Mouse (Mus musculus) ES-CJ7 (cell line): ENCODE data around the gene Asb16.

Source experiments
- DNase-seq: peaks from one replicate; pipeline ENCODE4 v3.0.0; 2011; ENCODE audit warnings: low read depth, low spot score

Asb16 gene

GRCm38 (mm10) chr11:102309821-102310617 lies 41.5 kb downstream of the Asb16 start:
- DNase-seq, result no peak

DNA sequence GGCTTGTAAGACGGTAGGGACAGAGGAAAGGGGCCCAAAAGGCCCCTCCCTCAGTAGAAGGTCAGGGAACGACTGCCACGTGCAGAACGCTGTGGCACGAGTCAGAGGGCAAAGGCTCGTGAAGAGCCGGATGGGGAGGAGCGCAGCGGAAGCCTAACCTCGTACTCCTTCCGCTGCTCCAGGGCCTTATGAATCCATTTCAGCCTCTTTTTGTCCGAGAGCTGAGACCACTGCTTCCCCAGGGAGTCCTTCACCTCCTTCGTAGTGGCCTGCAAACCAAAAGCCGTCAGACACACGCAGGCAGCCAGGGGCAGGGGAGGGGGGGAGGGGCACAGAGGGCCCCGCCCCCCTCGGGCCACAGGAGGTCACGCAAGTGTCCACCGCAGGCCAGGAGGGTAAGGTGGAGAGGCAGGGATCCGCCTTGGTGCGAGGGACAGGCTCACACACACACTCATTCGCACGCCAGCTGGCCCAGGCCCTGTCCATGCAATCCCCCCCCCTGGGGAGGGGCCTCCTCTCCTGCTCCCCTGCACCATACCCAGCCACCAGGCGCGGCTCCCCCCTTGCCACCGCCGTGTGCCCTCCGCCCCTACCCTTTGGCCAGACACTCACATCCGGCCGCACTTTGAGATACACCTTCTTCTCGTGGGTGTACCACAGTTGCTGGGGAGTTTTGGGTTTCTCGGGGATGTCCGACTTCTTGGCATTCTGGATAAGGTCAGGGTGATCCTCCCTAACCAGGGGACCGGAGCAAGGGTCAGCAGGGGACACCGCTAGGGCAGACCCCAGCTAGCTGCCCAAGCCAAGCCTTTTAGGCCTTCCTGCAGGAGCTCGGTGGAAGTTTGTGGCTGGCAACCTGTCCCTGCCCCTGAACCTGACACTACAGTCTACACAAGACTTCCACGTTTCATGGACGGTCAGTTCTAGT lies 42.5 kb downstream of the Asb16 start:
- DNase-seq, result no peak

DNA sequence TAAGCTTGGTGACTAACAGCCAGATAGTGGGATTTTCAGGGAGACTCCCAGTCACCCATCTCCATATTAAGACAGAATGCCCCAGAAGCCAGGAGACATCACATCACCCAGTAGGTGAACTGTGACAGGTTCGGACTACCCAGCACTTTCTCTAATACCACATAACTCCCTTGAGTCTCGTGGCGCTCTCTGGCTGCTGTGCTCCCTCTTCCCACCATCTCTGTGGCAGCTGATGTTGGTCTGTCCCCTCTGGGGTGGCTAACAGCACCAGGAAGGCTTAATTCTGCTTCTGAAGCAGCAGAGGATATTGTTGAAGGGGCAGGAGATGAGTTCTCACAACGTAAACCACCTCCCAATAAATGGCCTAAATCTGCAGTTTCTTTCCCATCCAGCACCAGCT lies 43.4 kb downstream of the Asb16 start:
- no peak for DNase-seq

DNA sequence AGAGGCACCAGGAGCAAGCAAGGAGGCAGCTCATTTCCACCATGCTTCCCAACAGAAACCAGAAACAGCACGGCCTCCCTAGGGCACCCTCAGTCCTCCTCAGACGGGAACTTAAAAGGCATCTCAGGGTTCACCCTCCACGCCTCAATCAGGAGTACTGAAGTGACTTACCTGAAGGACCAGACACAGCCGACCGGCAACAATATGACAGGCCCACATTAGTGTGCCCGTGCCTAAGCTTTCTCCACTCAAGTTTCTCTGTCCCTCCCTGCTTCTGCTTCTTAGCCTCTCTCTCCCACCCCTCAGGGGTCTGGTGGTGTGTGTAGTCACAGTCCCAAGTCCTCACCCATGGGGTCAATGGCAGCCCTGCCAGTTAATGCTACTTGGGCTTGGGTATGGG lies 44.0 kb downstream of the Asb16 start:
- no peak for DNase-seq

- no peak for DNase-seq
Measured at GRCm38 (mm10) chr11:102314321-102314720, 45.8 kb downstream of the Asb16 start.

DNA sequence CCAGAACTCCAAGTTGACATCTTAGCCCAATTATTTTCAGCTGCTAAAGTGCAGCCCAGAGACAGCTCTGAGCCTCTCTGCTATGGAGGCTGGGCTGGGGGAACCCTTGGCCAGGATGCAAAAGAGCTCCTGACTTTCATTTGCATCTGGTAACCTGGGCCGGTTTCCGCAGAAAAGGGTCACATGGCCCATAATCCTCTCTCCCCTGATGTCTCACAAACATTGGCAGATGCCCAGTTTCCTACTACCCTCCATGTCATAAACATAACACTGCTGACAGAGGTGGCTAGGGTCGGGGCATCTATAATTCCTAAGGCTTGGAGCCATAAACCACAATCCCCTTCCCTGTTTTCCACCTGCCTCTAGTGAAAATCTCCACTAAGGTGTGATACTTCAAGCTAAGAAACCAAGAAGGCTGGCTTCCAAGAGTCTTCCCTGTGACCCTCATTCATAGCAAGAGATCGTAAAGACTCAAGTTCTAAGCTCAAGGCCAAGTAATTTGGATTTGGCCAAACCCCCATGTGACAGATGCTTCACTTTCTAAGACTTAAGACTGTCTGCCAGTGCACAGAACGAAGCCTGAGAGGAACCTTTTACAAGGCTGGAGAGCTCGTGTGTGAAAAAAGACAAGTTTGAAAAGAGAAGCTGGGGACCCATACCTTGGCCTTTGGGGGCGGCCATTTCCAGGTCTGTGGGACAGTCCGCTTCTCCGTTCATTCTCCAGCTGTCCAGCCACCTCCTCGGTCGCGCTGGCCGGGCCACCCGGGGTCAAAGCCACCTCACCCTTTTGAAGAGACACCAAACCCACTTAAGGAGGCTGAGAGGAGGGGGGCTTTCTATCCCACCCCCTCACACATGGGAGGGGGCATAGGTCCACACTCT lies 47.4 kb downstream of the Asb16 start:
- DNase-seq, result no peak

- DNase-seq, result peak; percentile 88
Measured at GRCm38 (mm10) chr11:102316572-102317297, 48.2 kb downstream of the Asb16 start.

DNA sequence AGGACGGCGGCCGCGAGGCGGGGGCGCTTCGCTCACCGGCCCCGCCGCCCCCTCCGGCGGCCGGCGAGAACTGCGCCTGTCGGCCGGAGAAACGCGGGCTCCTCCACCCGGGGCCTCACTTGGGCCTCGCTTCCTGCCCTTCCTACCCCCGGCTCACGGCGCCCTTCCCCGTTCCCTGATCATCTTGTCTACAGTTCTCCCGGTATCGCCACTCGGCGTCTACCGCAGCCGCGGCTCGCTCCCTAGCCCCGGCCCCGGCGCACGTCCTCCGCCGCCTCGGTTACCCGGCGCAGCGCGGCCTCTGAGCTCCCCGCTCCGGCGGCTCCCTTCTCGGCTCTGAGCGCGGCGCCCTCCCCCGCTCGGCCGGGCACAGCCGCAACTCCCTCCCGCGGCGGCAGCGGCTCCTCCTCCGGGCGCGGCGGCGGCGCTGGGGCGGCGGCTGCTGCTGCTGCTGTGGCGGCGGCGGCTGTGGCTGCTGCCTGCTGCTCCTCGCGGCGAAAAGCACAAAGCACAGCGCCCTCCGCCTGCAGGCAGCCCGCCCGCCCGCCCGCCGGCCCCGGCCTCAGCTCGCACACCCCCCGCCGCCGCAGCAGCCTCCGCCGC lies 48.9 kb downstream of the Asb16 start:
- no peak for DNase-seq

GRCm38 (mm10) chr11:102317901-102318575 lies 49.5 kb downstream of the Asb16 start:
- no peak for DNase-seq

DNA sequence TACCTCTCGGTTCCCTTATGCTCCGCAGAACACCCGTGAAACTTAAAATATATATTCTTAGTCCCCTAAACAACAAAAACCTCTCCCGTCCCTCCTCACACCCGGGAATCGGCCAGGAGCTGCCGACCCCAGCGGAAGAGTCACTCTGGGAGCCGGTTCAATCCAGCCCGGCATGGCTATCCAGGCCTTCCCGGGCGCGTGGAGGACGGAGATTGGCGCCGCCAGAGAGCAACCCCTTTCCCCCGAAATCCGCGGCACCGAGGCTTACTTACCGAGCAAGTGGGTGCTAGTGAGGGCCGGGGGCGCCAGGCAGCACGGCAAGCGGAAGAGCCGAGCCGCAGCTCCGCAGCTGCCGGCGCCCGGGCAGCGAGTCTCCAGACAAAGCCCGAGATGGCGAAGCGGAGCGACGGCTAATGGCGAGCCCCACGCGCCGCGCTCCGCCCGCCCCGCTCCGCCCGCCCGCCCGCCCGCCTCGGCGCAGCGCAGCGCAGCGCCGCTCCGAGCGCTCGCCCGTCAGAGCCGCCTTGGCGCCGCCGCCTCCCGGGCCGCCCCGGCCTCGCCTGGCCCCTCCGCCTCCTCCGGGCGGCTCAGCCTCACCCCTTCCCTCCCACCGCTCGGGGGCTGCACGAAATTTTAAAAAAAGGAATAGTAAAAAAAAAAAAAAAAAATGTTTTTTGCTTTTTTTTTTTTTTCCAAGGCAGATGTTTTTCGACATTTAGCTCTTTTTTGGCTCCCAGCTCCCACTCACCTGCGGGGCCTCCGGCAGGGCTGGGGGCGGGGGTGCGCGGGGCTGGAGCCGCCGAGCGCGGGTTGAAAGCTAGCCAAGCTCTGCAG lies 50.2 kb downstream of the Asb16 start:
- DNase-seq, result no peak

DNA sequence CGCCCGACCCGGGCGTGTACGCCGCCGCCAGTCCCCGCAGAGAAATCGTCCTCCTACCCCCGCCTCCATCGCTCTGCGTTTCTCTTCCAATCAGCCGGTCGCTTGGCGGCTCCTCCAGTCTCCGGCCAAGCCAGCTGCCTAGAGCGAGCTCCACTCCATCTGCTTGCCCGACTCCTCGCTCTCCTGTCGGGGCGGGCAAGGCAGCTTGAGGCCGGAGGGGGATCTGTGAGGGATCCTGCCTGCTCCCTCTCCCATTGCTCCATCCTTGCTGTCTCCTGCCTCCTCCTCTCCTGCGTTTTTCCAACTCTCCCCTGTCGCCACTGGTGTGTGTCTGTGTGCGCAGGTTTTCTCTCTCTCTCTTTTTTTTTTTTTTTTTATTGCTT lies 50.9 kb downstream of the Asb16 start, which contains the start of gene Ubtf:
TSS of gene Ubtf (minus strand) at position 333 of the 383 bp plus-strand sequence.
- no peak for DNase-seq

DNA sequence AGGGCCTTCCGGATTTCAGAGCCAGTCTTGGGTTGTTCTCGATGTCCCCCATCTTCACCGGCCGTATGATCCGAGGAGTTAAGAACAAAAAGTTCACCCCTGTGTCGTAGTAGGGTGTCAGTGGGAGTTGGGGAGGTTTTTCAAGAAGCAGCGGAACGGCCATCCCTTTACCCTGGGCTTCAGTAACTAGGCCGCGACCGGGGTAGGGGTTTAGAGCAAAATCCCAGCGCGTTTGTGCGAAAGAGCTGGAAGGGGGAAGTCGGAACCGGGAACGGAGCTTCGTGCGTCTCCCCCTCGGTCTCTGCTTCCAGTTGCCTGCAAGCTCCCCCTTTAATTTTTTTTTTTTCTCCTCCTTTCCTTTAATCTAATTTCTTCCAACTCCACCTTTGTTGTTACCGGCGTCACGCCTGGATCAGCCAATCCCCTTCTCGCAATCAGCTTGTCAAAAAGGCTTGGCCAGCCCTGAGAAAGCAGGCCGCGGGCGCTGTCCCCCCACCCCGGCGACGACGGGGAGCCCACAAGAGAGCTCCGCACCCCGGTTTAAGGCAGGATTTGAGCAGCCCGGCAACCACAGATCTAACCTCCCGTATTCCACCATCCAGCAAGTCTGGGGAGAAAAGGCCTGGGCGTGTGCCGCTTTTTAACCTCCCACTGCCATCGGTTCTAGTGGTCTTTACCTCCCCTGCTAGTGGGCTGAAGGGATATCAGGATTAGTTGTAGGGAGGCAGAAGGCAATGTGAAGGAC lies 51.6 kb downstream of the Asb16 start:
- peak; percentile 75 for DNase-seq

- DNase-seq, result no peak
Measured at GRCm38 (mm10) chr11:102320686-102321005, 52.1 kb downstream of the Asb16 start.

- DNase-seq, result no peak
Measured at GRCm38 (mm10) chr11:102321931-102322330, 53.4 kb downstream of the Asb16 start.

DNA sequence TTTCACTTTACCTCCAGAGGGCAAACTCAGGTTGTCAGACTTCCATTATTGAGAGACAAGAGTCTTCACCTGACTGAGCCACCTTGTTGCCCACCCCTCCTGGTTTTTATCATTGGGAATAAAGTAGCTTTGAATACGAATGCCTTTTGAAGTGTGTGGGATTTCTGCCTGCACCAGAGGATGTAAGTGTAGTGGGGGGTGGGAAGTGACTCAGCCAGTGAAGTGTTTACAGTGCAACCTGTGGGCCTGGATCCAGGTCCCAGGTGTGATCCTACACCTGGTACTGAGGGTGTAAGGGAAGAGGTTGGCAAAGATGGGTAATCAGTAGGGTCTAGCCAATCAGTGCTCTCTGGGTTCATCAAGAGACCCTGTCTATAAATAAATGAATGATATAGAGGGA lies 55.0 kb downstream of the Asb16 start:
- no peak for DNase-seq

DNA sequence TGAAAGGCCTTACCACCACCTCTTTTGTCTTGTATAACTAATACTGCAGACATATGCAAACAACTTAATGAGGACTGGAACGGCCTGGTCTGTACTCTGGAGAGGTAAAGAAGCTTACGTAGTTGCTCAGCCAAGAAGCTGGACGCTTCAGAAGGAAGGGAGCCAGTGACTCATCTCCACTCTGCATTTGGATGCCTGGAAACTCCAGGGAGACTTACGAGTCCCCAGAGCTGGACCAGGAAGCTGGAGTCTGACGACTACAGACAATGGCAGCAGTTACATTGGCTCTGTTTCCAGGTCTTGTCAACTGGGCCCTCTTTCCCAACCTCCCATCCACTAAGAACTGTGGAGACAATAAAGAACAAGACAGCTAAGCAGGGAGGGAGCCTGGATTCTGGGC lies 58.7 kb downstream of the Asb16 start:
- peak; percentile 63 for DNase-seq

GRCm38 (mm10) chr11:102327839-102328238 lies 59.3 kb downstream of the Asb16 start:
- peak; percentile 59 for DNase-seq
